Mouse (Mus musculus): ENCODE data around the gene Mmadhc. TPM values are rescaled to one million over a fixed set of nuclear protein-coding genes. Genes with fewer than 3 reads are reported as not detected.

Gene Mmadhc
- 162 and 168 TPM in 2 replicates for polyA plus RNA-seq (2015; fragmentation: Nextera tagmentation; extraction: Ambion mirVana)

DNA sequence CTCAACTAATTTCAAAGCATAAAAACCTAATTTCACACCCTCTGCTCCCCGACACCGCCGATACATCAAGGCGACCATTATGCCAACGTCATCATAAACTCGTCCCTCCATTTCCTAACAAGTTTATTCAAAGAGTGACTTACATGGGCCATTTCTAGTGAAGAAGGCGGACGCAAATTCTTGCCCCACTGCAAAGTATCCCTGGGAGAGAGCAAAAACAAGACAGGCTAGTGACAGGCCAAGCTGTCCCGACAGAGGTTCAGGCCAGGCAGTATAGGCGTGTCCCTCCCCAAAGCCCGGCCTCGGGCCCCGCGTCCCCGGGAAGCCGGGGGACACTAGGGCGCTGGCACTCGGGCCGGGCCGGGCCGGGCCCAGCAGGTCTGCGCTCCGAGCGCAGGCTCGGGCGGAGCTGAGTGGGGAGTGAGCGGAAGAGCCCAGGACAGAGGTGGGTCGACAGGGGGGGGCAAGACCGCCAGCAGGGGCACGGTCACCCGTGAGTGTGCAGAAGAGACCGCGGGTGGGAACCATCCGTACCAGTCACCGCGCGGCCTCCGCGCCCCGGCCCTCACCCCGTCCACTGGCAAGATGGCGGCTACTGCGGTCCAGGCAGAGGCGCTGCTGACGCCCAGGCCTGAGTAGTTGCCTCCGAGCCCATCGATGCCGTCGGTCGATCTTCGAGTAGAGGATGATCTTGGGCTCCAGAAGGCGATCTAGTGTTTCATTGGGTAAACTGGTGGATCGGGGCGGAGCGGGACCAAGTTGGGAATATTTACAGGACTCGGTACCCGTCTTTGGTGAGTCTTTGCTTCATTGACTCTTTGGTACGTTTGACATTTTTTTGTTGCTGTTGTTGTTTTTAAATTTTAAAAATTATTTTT, at the start of gene Mmadhc:
TSS of gene Mmadhc (minus strand) at position 693 of the 878 bp plus-strand sequence.
- peak within 1 kb of the TSS; percentile 94 for H3K9ac ChIP-seq
- H3K4me2 ChIP-seq, result peak within 1 kb of the TSS; percentile 75
- ATAC-seq, result peak; percentile 97
- H3K27ac ChIP-seq, result peak within 1 kb of the TSS; percentile 78
- H3K9me3 ChIP-seq (replicated peaks), result no peaks in the 10 kb centered on the region
- peak within 1 kb of the TSS; percentile 92 for H3K4me3 ChIP-seq
- no peaks in the 10 kb centered on the region for H3K36me3 ChIP-seq (ENCODE audit: poor library complexity, severe bottlenecking)
- WGBS, result under 1% methylated on average over 58 of the region's 58 CpGs
- no peaks in the 10 kb centered on the region for H3K27me3 ChIP-seq
- peaks cover 32% of the 10 kb centered on the region for H3K4me1 ChIP-seq

DNA sequence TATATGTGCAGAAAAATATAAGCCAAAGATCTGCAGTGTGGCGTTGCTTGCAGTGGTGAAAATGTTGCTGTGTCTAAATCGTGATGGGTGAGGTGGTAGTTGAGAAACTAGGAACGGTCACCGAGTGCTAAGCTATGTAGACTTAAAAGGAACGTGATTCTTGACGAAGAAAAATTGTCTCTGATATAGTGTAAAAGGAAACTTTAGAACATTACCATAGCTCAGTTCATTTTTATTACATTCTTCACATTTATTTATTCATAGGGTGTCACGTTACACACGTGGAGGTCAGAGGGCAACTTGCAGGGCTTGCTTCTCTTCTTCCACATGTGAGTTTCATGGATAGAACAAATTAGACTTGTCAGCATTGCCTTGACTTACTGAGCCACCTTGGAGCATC, 47.0 kb upstream of the Mmadhc start:
- H3K27ac ChIP-seq, result no peak overlapping the region
- ATAC-seq, result no peak
- no peaks in the 10 kb centered on the region for H3K4me1 ChIP-seq
- WGBS, result 87% methylated on average over 8 of the region's 8 CpGs
- H3K9me3 ChIP-seq (replicated peaks), result no peaks in the 10 kb centered on the region
- no peak overlapping the region for H3K9ac ChIP-seq
- H3K4me3 ChIP-seq, result no peak overlapping the region
- H3K36me3 ChIP-seq (ENCODE audit: poor library complexity, severe bottlenecking), result no peaks in the 10 kb centered on the region
- H3K27me3 ChIP-seq, result no peaks in the 10 kb centered on the region
- no peak overlapping the region for H3K4me2 ChIP-seq

DNA sequence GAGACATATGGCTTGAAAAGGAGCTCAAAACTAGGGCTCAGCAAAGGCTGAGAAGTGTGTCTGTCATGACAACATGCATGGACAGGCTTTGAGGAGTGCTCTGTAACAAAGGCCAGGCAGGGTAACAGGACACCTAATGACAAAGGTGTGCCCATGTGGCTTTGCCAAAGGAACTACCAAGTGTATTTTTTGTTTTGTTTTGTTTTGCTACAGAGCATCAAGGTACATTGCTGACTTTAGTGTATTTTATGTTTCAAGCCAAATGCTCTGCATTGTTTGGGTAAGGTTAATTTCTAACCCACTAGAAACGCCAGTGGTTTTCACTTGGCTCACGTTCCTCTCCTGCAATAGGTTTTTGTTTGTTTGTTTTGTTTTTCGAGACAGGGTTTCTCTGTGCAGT, 42.5 kb upstream of the Mmadhc start:
- H3K9ac ChIP-seq, result no peak overlapping the region
- H3K27ac ChIP-seq, result no peak overlapping the region
- no peak overlapping the region for H3K4me2 ChIP-seq
- H3K9me3 ChIP-seq (replicated peaks), result no peaks in the 10 kb centered on the region
- no peaks in the 10 kb centered on the region for H3K27me3 ChIP-seq
- no peaks in the 10 kb centered on the region for H3K36me3 ChIP-seq (ENCODE audit: poor library complexity, severe bottlenecking)
- H3K4me3 ChIP-seq, result no peak overlapping the region
- H3K4me1 ChIP-seq, result no peaks in the 10 kb centered on the region
- WGBS, result 77% methylated on average over 3 of the region's 3 CpGs
- no peak for ATAC-seq

DNA sequence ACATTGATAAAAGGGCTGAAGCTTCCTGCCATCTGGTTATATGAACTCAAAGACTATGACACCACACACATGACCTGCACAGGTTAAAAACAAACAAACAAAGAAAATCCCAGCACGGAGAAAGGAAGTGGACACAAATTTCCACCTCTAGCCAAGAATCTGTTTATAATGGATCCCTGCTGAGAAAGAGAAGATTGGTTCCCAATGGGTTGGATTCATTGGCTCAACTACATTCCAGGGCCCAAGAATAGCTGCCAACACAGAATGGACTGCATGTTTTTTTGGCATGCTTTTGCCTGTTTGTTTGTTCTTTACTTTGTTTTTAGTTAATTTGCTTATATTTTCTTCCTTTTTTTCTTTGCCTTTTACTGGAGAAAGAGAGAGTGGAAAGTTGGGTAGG, 41.0 kb upstream of the Mmadhc start:
- Histone ChIP-seq H3K4me1 (no peaks in the 10 kb centered on the region), H3K27ac (no peak overlapping the region), H3K4me3 (no peak overlapping the region), H3K9me3 (replicated peaks) (no peaks in the 10 kb centered on the region), H3K27me3 (no peaks in the 10 kb centered on the region), H3K4me2 (no peak overlapping the region), H3K9ac (no peak overlapping the region), H3K36me3 (ENCODE audit: poor library complexity, severe bottlenecking) (no peaks in the 10 kb centered on the region)
- 54% methylated on average over 1 of the region's 1 CpGs for WGBS
- ATAC-seq, result no peak

DNA sequence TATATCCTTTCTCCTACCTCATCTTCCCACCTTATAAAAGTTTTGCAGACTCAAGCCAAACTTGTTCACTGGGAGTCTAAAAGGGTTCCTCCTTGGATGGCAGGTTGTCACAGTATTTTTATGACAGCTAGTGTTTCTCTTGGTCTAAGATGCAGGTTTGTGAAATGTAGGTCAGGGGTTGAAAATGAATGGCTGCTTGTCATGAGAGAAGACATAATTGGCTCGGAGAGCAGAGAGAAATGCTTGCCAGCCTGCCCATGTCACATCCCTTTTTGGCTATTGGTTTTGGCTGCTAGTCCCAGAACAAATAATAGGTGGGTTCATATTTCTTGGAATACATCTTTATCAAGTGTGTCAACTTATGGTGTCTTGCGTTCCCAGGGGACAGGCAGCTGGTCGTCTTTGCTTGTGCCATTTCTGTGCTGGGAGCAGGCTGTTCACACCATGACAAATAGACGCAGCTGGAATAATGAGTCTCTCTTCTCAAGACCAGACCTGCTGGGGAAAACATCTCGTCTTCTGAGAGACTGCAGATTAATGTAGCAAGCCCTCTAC, 35.2 kb upstream of the Mmadhc start:
- Histone ChIP-seq H3K27ac (no peak overlapping the region), H3K4me1 (no peaks in the 10 kb centered on the region), H3K9ac (no peak overlapping the region), H3K9me3 (replicated peaks) (no peaks in the 10 kb centered on the region), H3K36me3 (ENCODE audit: poor library complexity, severe bottlenecking) (no peaks in the 10 kb centered on the region), H3K4me2 (no peak overlapping the region), H3K4me3 (no peak overlapping the region), H3K27me3 (no peaks in the 10 kb centered on the region)
- 51% methylated on average over 5 of the region's 5 CpGs for WGBS
- ATAC-seq, result no peak

DNA sequence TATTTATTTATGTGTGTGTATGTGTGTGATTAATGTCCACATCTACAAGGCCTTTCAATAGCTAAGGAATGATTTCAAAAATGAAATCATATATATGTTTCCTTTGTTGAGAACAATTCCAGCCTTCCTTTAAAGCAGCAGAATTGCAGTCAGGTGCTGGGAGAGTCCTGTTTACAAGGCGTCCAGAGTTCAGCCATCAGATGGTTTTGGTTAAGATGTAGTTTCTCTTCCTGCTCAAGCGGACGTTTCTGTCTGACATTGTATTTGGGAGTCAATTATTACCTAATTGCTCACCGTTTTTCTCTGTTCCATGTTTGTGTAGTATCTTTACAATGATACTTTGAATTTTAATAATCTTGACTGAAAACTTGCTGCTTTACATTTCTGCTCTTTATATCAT, 31.6 kb upstream of the Mmadhc start:
- Histone ChIP-seq H3K4me1 (no peaks in the 10 kb centered on the region), H3K36me3 (ENCODE audit: poor library complexity, severe bottlenecking) (no peaks in the 10 kb centered on the region), H3K9me3 (replicated peaks) (no peaks in the 10 kb centered on the region), H3K27me3 (no peaks in the 10 kb centered on the region), H3K4me2 (no peak overlapping the region), H3K27ac (no peak overlapping the region), H3K4me3 (no peak overlapping the region), H3K9ac (no peak overlapping the region)
- ATAC-seq, result no peak
- WGBS, result 81% methylated on average over 4 of the region's 4 CpGs

DNA sequence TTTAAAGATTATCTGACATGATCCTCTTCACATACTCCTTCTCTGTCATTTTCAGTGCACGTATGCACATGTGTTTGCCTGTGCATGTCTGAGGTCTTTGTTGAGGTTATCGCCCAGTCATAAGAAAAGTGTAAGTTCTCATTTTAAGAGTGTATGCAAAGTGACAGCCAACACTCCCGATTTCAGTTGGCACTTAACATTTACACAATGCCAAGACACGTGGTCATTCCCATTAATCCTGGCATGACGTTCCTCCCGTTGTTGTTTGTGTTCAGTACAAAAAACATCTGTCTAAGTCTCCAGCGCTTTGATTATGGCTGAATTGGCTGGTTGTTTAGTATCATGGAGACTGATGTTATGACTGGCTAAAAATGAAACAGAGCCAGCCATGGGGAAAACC, 28.2 kb upstream of the Mmadhc start:
- no peaks in the 10 kb centered on the region for H3K4me1 ChIP-seq
- H3K9me3 ChIP-seq (replicated peaks), result no peaks in the 10 kb centered on the region
- no peaks in the 10 kb centered on the region for H3K27me3 ChIP-seq
- no peak overlapping the region for H3K4me2 ChIP-seq
- H3K27ac ChIP-seq, result no peak overlapping the region
- no peak overlapping the region for H3K9ac ChIP-seq
- 86% methylated on average over 7 of the region's 7 CpGs for WGBS
- no peaks in the 10 kb centered on the region for H3K36me3 ChIP-seq (ENCODE audit: poor library complexity, severe bottlenecking)
- ATAC-seq, result no peak
- no peak overlapping the region for H3K4me3 ChIP-seq

DNA sequence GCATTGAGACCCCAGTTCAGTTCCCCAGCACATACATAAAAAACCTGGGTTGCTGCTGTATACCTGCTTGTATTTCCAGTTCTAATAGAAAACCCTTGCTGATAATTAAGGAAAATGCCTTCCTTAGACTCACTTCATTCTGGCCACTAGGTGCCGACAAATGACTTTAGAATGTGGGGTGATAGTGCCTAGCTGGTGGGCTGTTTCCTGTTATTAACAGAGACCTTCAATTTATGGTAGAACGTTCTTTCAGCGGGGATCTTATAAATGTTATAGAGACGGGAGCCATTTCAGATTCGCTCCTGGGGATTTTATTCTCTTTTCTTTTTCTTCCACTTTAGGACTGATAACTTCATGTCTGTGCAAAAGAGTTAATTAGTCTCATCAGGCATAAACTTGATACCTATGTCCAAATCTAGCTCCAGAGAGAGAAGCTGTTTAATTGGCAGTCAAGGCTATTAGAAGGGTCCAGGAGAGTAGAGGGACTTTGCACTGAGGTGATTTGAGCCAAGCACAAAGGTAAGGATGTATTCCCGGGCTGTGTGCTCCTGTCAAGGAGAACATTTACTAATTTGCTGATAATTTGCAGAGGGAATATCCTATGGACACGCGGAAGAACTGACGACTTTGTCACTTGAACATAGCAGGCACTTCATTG, 10.2 kb upstream of the Mmadhc start:
- peak; percentile 88 for ATAC-seq
- Histone ChIP-seq H3K4me3 (no peak overlapping the region), H3K27me3 (no peaks in the 10 kb centered on the region), H3K4me1 (no peaks in the 10 kb centered on the region), H3K9me3 (replicated peaks) (no peaks in the 10 kb centered on the region), H3K36me3 (ENCODE audit: poor library complexity, severe bottlenecking) (no peaks in the 10 kb centered on the region), H3K9ac (no peak overlapping the region), H3K27ac (no peak overlapping the region), H3K4me2 (no peak overlapping the region)
- 43% methylated on average over 9 of the region's 9 CpGs for WGBS

DNA sequence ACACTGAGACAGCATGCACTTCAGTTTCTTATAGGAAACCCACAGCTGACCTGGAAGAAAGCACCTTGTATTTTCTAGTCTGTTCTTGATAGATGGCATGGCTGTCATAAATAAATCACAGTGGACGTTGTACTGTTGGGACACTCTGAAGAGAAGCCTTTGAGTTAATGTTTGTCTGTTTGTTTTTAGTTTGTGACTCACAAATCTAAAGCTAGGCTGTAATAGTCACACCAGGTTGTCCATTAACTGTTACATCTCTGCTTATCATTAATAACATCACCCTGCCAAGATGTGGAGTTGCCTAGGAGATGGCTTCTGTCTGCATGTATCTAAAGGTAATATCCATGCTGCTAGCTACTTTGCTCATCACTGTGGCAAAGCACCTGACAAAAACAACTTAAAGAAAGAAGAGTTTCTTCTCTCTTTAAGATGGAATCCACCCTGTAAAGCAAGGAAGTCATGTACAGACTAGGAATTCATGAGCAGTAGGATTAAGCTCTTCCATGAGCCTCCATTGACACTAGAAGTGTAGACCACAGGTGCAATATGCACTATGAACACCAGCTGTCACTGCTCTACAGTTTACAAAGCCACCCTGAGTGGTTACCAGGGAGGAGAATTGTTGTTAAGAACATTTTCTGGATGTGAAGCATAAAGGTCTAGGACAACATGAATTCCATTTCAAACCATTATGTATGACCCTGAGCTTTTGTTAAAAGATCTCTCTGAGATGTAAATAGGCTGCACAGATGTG, 8.4 kb upstream of the Mmadhc start:
- no peaks in the 10 kb centered on the region for H3K36me3 ChIP-seq (ENCODE audit: poor library complexity, severe bottlenecking)
- H3K4me2 ChIP-seq, result no peak overlapping the region
- no peak overlapping the region for H3K9ac ChIP-seq
- no peaks in the 10 kb centered on the region for H3K4me1 ChIP-seq
- no peak overlapping the region for H3K4me3 ChIP-seq
- ATAC-seq, result peak; percentile 43; the same call in 1 of the 2 replicates
- H3K27me3 ChIP-seq, result no peaks in the 10 kb centered on the region
- H3K27ac ChIP-seq, result no peak overlapping the region
- WGBS, result 80% methylated on average over 1 of the region's 1 CpGs
- no peaks in the 10 kb centered on the region for H3K9me3 ChIP-seq (replicated peaks)

DNA sequence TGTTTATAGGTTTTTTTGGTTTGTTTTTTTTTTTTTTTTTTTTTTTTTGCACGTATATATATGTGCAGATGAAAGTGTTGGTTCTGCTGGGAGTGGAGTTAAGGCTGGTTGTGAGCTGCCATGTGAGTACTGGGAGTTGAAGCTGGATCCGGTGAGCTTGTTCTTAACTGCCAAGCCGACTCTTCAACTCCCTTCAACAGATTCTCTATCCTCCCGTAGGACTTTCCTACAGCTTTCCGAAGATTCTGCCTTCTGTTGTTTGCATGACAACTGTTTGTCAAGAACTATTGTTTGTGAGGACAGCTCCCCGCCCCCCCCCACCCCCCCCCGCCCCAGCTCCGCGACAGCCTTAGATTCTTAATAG, 368 bp upstream of the Mmadhc start:
- H3K36me3 ChIP-seq (ENCODE audit: poor library complexity, severe bottlenecking), result no peaks in the 10 kb centered on the region
- H3K27me3 ChIP-seq, result no peaks in the 10 kb centered on the region
- H3K9ac ChIP-seq, result 0 out of 2 replicates have a peak overlapping the region, but pooled peaks have one; percentile 40
- peaks cover 32% of the 10 kb centered on the region for H3K4me1 ChIP-seq
- no peak overlapping the region for H3K27ac ChIP-seq
- no peaks in the 10 kb centered on the region for H3K9me3 ChIP-seq (replicated peaks)
- H3K4me3 ChIP-seq, result peak overlapping the region; percentile 92
- WGBS, result 1% methylated on average over 9 of the region's 9 CpGs
- peak; percentile 46 for ATAC-seq
- peak overlapping the region; percentile 75 for H3K4me2 ChIP-seq

DNA sequence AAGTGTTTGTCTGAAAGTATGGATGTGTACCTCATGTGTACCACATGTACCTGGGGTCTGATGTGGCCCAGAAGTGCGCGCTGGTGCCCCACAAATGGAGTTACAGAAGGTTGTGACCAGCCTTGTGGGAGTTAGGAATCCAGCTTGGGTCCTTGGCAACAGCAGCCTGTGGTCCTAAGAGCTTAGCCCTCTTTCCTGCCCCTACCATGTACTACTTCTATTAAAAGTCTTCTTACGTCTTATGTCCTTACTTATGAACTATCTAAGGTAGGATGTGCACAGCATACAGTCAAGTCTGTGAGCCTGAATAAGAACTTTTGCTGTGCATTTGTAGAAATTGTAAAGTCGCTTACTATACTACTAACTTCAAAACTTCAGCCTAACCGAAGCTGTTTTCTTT, 1.0 kb downstream of the Mmadhc start:
- H3K4me3 ChIP-seq, result peak overlapping the region; percentile 92

DNA sequence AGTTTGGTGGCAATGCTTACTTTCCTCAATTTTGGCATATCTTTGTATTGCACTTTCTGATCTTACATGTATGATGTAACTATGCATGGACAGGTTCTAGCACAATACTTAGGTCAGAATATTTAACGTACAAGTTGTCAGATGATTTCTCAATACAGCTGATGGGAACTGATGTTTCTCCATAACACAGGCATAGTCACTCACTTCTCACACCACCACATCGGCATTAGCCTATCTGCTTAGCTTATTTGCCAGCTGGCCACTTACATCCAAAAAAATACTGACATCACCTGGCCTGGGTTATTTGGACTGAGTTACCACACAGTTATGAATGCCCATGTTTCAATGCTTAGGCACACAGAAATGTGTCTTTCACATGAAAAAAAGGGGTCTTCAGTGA, 2.5 kb downstream of the Mmadhc start:
- H3K27ac ChIP-seq, result no peak overlapping the region
- ATAC-seq, result no peak
- no peaks in the 10 kb centered on the region for H3K9me3 ChIP-seq (replicated peaks)
- 92% methylated on average over 2 of the region's 2 CpGs for WGBS
- H3K4me3 ChIP-seq, result no peak overlapping the region
- H3K27me3 ChIP-seq, result no peaks in the 10 kb centered on the region
- peaks cover 32% of the 10 kb centered on the region for H3K4me1 ChIP-seq
- H3K9ac ChIP-seq, result no peak overlapping the region
- H3K4me2 ChIP-seq, result peak overlapping the region; percentile 20
- H3K36me3 ChIP-seq (ENCODE audit: poor library complexity, severe bottlenecking), result peaks cover 18% of the 10 kb centered on the region

More for the DNA sequence above, 1.0 kb downstream of the Mmadhc start:
- WGBS, result 41% methylated on average over 5 of the region's 5 CpGs
- Histone ChIP-seq H3K36me3 (ENCODE audit: poor library complexity, severe bottlenecking) (peaks cover 7% of the 10 kb centered on the region), H3K27me3 (no peaks in the 10 kb centered on the region), H3K4me2 (peak overlapping the region; percentile 75), H3K27ac (no peak overlapping the region), H3K9ac (peak overlapping the region; percentile 94), H3K4me1 (peaks cover 32% of the 10 kb centered on the region), H3K9me3 (replicated peaks) (no peaks in the 10 kb centered on the region)
- no peak for ATAC-seq
